ENCODE assay signal across 9 mouse cellular contexts in genomic region chr6:87733131-87733930, GRCm38 (mm10). TPM values are rescaled to one million over a fixed set of nuclear protein-coding genes. Genes with fewer than 3 reads are reported as not detected.
DNase-seq lines count a peak whose midpoint lies in the region; ATAC-seq and TF ChIP-seq lines count a peak whose summit lies in the region.
"Had no signal": no experiment of that assay in that cellular context is flagged by ENCODE, and none has a peak within 500 bp of the region (broad histone marks: within the 10 kb centered on the region; RNA-seq: fewer than 3 reads in every experiment).

No protein-coding gene starts in this region.

- peaks cover 5% of the 10 kb centered on the region for H3K27me3 ChIP-seq in heart, adult 2 months (ENCODE audit: control insufficient read depth, insufficient read depth, low read length)
- peaks cover 47% of the 10 kb centered on the region for H3K27me3 ChIP-seq in intestine, postnatal 0 days (replicated peaks; ENCODE audit: control insufficient read depth, insufficient read depth, low read length)
- H3K27me3 ChIP-seq in lung, embryonic 16.5 days (ENCODE audit: control insufficient read depth, insufficient read depth, low read depth, low read length): peaks cover 38% of the 10 kb centered on the region

- H3K36me3 ChIP-seq in heart, adult 2 months (ENCODE audit: control insufficient read depth, insufficient read depth, low read length): no peaks in the 10 kb centered on the region
- no peaks in the 10 kb centered on the region for H3K36me3 ChIP-seq in intestine, postnatal 0 days (ENCODE audit: control insufficient read depth, insufficient read depth)
- no peaks in the 10 kb centered on the region for H3K36me3 ChIP-seq in lung, embryonic 16.5 days (ENCODE audit: control insufficient read depth, insufficient read depth, low read length)

- H3K79me2 ChIP-seq in heart, adult 2 months (replicated peaks; ENCODE audit: control insufficient read depth, insufficient read depth, low read length): no peaks in the 10 kb centered on the region

- no peak for ATAC-seq in intestine, postnatal 0 days
- ATAC-seq in lung, embryonic 16.5 days (ENCODE audit: low read depth): peak; percentile 63

- peak overlapping the region; percentile 61 for H3K4me2 ChIP-seq in intestine, postnatal 0 days (replicated peaks; ENCODE audit: low read depth)
- peak overlapping the region; percentile 93 for H3K4me2 ChIP-seq in lung, embryonic 16.5 days (ENCODE audit: low read depth, low read length)

- peak; percentile 9 to 17 for DNase-seq in cerebellum, postnatal 14 days
- DNase-seq in cerebellum, postnatal 36 days: no peak
- peak; percentile 54 to 62 for DNase-seq in heart, adult 2 months
- DNase-seq in embryo, embryonic 9.5 days (ENCODE audit: extremely low spot score): no peak
- no peak for DNase-seq in natural killer cell, adult 2 months (ENCODE audit: low spot score in 2 of 2)
- no peak for DNase-seq in layer of hippocampus, postnatal 10 days (ENCODE audit: low spot score in 2 of 2)

- H3K27ac ChIP-seq in heart, adult 2 months: no peak overlapping the region
- no peak overlapping the region for H3K27ac ChIP-seq in intestine, postnatal 0 days (ENCODE audit: low read depth, low read length)
- peak overlapping the region; percentile 86 for H3K27ac ChIP-seq in lung, embryonic 16.5 days (ENCODE audit: low read length)

- 0 out of 2 replicates have a peak, but pooled peaks have one; percentile 23 for TF ChIP-seq EP300 in heart, adult 2 months (IDR thresholded peaks at IDR 0.05; ENCODE audit: insufficient read depth, low read depth, low read length)

- intact Hi-C loops in heart, adult 2 months (cut with DNase I): no loop called here

- TF ChIP-seq POLR2A in heart, adult 2 months (IDR thresholded peaks at IDR 0.05; ENCODE audit: insufficient read depth, low read depth, low read length): no peak

- no peak overlapping the region for H3K4me3 ChIP-seq in heart, adult 2 months
- H3K4me3 ChIP-seq in intestine, postnatal 0 days (ENCODE audit: low read depth, low read length): no peak overlapping the region
- H3K4me3 ChIP-seq in lung, embryonic 16.5 days (ENCODE audit: low read length): peak overlapping the region; percentile 69

- H3K9me3 ChIP-seq in intestine, postnatal 0 days (ENCODE audit: control insufficient read depth): no peaks in the 10 kb centered on the region
- H3K9me3 ChIP-seq in lung, embryonic 16.5 days (ENCODE audit: control insufficient read depth, low read length): no peaks in the 10 kb centered on the region

- H3K9ac ChIP-seq in heart, adult 2 months (ENCODE audit: low read depth, low read length): no peak overlapping the region
- H3K9ac ChIP-seq in intestine, postnatal 0 days (ENCODE audit: low read depth, low read length): no peak overlapping the region
- H3K9ac ChIP-seq in lung, embryonic 16.5 days (ENCODE audit: low read length): no peak overlapping the region

- 24% methylated on average over 14 of the region's 14 CpGs for WGBS in heart, adult 2 months
- 41% methylated on average over 14 of the region's 14 CpGs for WGBS in intestine, postnatal 0 days
- 26% methylated on average over 14 of the region's 14 CpGs for WGBS in lung, embryonic 16.5 days

- no peak for TF ChIP-seq CTCF in heart, adult 2 months (IDR thresholded peaks at IDR 0.05)
- TF ChIP-seq CTCF in intestine, postnatal 0 days (IDR thresholded peaks at IDR 0.05; ENCODE audit: low read depth): no peak

- peaks cover 4% of the 10 kb centered on the region for H3K4me1 ChIP-seq in heart, adult 2 months (ENCODE audit: control insufficient read depth, insufficient read depth, low read length)
- H3K4me1 ChIP-seq in intestine, postnatal 0 days (replicated peaks; ENCODE audit: control insufficient read depth, insufficient read depth, low read length): no peaks in the 10 kb centered on the region
- H3K4me1 ChIP-seq in lung, embryonic 16.5 days (replicated peaks; ENCODE audit: control insufficient read depth, insufficient read depth, low read length): peaks cover 34% of the 10 kb centered on the region

RNA-seq across cellular contexts. Expression of gene Efcc1, which starts 2.7 kb away (rescaled TPM):
- 1 to 10 TPM in 1 of 2 experiments, under 1 TPM in 1; 0.86 to 1.2 TPM for total RNA-seq in heart, adult 2 months (2021)
- polyA plus RNA-seq in heart, adult 2 months (2012; rRNA removed): 1.3 and 2.5 TPM in 2 replicates
- polyA plus RNA-seq in intestine, postnatal 0 days (2015; fragmentation: Nextera tagmentation; extraction: Ambion mirVana): 0.86 and 0.98 TPM in 2 replicates
- 4.5 and 5.3 TPM in 2 replicates for polyA plus RNA-seq in lung, embryonic 16.5 days (2015; fragmentation: Nextera tagmentation; extraction: Ambion mirVana)
- total RNA-seq in layer of hippocampus, postnatal 10 days (2021): 1 to 10 TPM; 3.6 to 7.4 TPM

RNA-seq across cellular contexts. Expression of gene Gp9, which starts 44.5 kb away (rescaled TPM):
- total RNA-seq in heart, adult 2 months (2021): 1 to 10 TPM in 1 of 2 experiments, under 1 TPM in 1; 0.94 to 5.8 TPM
- polyA plus RNA-seq in heart, adult 2 months (2012; rRNA removed): 2.6 and 9.9 TPM in 2 replicates
- polyA plus RNA-seq in intestine, postnatal 0 days (2015; fragmentation: Nextera tagmentation; extraction: Ambion mirVana): 2.1 and 2.3 TPM in 2 replicates
- 3.4 and 7.1 TPM in 2 replicates for polyA plus RNA-seq in lung, embryonic 16.5 days (2015; fragmentation: Nextera tagmentation; extraction: Ambion mirVana)
- total RNA-seq in layer of hippocampus, postnatal 10 days (2021): under 1 TPM; 0.40 to 0.57 TPM
- polyA plus RNA-seq: C2C12 had no signal

Comparison
In these comparisons a context has a peak if more than half of its experiments do, and no peak if none do; other contexts are left out.
1. DNase-seq: peak in cerebellum, postnatal 14 days (2 of 2) and heart, adult 2 months (2 of 2); none in cerebellum, postnatal 36 days (0 of 2), embryo, embryonic 9.5 days (single experiment), natural killer cell, adult 2 months (0 of 2) and layer of hippocampus, postnatal 10 days (0 of 2).